Mouse (Mus musculus) hindbrain, embryonic 10.5 days (tissue): ENCODE data around the gene Slc39a7. TPM values are rescaled to one million over a fixed set of nuclear protein-coding genes. Genes with fewer than 3 reads are reported as not detected.
"Not testable (repeated sequence)": the region's sequence is repeated elsewhere in the genome, so short reads cannot be mapped to it uniquely, and the experiment has no call there.

Source experiments
- DNase-seq: peaks from one replicate; pipeline ENCODE4 v3.0.0-alpha.2; 2017; ENCODE audit warnings: low spot score
- H3K27ac ChIP-seq: fragments of 300-500 bp; sonication (generic); 2 replicates; pipeline ENCODE4 v1.5.1; 2016; ENCODE audit warnings: mild to moderate bottlenecking, moderate library complexity
- H3K27me3 ChIP-seq: fragments of 300-500 bp; sonication (generic); 2 replicates; pipeline ENCODE4 v1.6.1; 2016; ENCODE audit warnings: mild to moderate bottlenecking; ENCODE audit not compliant: poor library complexity, insufficient read depth, severe bottlenecking
- H3K36me3 ChIP-seq: fragments of 300-500 bp; sonication (generic); 2 replicates; pipeline ENCODE4 v1.6.1; 2016; ENCODE audit warnings: mild to moderate bottlenecking, moderate library complexity
- H3K4me1 ChIP-seq: fragments of 300-500 bp; sonication (generic); replicated peaks from 2 replicates; pipeline ENCODE4 v1.6.1; 2016; ENCODE audit warnings: mild to moderate bottlenecking
- H3K4me3 ChIP-seq: fragments of 300-500 bp; sonication (generic); 2 replicates; pipeline ENCODE4 v1.5.1; 2016; ENCODE audit warnings: mild to moderate bottlenecking, moderate library complexity
- H3K9me3 ChIP-seq: fragments of 300-500 bp; sonication (generic); 2 replicates; pipeline ENCODE4 v1.6.1; 2016; ENCODE audit warnings: mild to moderate bottlenecking, moderate library complexity
- WGBS: fragments of 180-500 bp; shearing (Covaris S2); methylation state at CpG from one replicate; pipeline ENCODE4 v1.1.7; 2016; 5-methylcytosine and 5-hydroxymethylcytosine counted together
- microRNA counts: library from miRNA; unstranded; fragments of <30 nt; microRNA quantifications from one replicate; lab custom pipeline; 2017
- polyA plus RNA-seq: library from polyadenylated mRNA; unstranded; fragments of >200 nt; fragmentation: Nextera tagmentation; extraction: Ambion mirVana; gene quantifications from 2 replicates; pipeline ENCODE4 v1.2.1, GENCODE M21; 2016

The Slc39a7 gene
- polyA plus RNA-seq, 1 experiment from 2014 or later, result 188 TPM

DNA sequence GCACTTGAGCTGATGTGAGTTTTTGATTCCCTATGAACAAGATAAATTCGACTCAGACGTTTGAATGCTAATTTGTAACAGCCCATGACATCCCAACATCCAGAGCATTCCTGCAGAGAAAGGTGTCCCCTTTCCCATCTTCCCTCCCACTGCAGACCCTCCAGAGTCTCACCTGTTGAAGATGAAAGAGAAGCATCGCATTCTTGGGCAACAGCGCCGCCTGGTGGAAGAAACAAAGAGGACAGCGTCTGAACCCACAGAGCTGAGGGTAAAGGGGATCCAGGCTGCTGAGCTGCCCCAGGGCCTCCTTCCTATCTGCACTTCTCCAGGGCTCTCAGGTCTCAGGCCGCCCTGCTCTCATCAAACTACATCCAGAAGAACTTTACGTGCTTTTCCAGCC, 49.3 kb downstream of the Slc39a7 start:
- H3K4me3 ChIP-seq, result peak overlapping the region; percentile 61
- H3K4me1 ChIP-seq, result peaks cover 29% of the 10 kb centered on the region
- 11% methylated on average over 8 of the region's 8 CpGs for WGBS
- H3K36me3 ChIP-seq, H3K27ac ChIP-seq, H3K9me3 ChIP-seq: not testable (repeated sequence)
- peaks cover 37% of the 10 kb centered on the region for H3K27me3 ChIP-seq
- DNase-seq, result peak; percentile 58

DNA sequence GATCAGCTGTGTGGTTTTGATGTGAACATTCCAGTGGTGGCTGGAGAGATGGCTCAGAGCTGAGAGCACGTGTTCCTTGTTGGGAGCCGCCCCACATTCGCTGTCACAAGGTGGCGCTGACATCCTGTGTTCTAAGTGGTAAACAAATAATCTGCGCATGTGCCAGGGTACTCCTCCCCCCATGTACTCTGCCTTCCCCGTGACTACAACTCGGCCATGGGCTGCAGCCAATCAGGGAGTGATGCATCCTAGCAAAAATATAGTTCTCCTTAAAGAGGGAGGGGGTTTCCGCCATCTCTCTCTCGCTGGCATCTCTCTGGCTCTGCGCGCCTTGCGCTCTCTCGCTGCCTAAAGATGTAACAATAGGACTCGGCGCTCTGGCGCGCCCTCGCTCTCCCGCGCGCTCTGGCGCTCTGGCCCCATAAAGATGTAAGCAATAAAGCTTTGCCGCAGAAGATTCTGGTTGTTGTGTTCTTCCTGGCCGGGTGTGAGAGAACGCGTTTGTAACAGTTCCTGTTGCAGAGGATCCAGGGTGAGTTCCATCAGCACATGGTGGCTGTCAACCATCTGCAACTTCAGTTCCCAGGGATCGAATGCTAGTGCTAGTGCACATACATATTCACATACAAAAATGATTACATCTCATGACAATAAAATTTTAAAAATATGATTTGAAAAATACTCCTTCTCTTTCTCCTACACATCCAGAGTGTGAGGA, 50.1 kb downstream of the Slc39a7 start:
- WGBS, result 1% methylated on average over 27 of the region's 27 CpGs
- H3K27me3 ChIP-seq, result peaks cover 45% of the 10 kb centered on the region

DNA sequence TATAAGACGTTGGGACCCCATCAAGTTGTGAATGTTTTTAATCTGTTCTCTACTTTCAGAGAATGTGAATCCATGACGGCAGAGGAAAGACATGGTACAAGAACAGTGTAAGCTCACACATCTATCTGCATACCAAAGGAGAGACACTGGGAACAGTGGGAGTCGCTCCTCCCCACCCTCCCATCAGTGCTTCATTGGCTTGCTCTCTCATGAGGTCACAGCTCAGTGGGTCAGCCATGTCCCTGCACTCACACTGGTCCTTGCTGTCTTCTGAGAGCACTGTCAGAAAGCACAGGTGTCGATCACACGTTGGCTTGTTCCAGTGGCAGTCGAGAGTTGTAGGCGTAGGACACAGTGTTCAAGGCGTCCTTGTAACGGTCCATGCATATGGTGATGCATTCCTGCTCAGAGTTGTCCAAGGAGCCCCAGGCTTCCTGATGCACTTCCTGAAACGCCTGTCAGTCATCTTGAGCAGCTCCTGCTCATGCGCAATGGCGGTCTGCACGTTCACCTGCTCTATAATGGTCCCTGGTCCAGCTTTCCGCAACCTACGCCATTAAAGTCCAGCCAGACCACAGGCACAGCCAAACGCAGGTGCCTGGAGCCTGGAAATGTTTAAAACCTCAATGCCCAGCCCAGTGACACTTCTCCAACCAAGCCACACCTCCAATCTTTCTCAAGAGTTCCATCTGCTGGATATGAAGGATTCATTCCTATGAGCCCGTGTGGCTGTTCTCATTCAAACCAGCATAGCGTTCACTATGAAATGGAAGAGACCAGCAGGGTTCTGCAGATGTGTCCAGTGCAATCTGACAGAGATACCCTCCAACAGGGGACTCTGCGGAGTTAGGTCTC, 51.1 kb downstream of the Slc39a7 start:
- Histone ChIP-seq H3K27me3 (peaks cover 53% of the 10 kb centered on the region), H3K9me3 (no peaks in the 10 kb centered on the region), H3K4me3 (peak overlapping the region; percentile 61), H3K36me3 (no peaks in the 10 kb centered on the region), H3K4me1 (peaks cover 29% of the 10 kb centered on the region), H3K27ac (peak overlapping the region; percentile 62; the same call in 1 of the 2 replicates)
- WGBS, result 80% methylated on average over 19 of the region's 19 CpGs
- DNase-seq, result no peak

More for the DNA sequence above, 50.1 kb downstream of the Slc39a7 start:
- Histone ChIP-seq H3K4me1 (peaks cover 29% of the 10 kb centered on the region), H3K27ac (peak overlapping the region; percentile 91), H3K4me3 (peak overlapping the region; percentile 61)
- H3K9me3 ChIP-seq, H3K36me3 ChIP-seq: not testable (repeated sequence)
- DNase-seq, result peak; percentile 92

DNA sequence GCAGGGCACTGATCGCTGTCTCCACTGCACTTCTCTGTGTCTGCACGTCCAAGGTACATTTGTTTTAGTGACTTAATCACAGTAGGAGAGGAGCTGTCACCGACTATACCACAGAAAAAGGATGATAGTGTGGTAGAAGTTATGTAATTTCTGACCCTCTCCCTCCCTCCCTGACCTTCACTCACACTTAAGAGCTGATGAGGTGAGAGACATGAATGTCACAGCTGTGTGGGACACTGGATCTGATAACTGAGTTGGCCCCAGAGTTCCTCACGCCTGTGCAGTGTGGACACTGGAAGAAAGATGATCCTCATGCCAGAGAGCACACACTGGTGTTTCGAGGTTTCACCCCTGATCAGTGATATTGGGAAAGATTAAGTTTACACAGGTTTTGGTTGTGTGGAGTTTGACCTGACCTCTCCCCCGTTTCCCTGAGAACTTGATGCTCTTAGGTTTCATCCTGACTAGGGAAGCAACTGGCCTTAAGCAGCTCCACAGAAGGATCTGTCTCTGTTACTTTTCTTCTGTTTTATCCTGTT, 51.9 kb downstream of the Slc39a7 start:
- H3K27ac ChIP-seq, result no peak overlapping the region
- no peak overlapping the region for H3K4me3 ChIP-seq
- H3K36me3 ChIP-seq, result no peaks in the 10 kb centered on the region
- no peaks in the 10 kb centered on the region for H3K9me3 ChIP-seq
- WGBS, result 79% methylated on average over 6 of the region's 6 CpGs
- peaks cover 58% of the 10 kb centered on the region for H3K27me3 ChIP-seq
- H3K4me1 ChIP-seq, result peaks cover 29% of the 10 kb centered on the region
- DNase-seq, result no peak

DNA sequence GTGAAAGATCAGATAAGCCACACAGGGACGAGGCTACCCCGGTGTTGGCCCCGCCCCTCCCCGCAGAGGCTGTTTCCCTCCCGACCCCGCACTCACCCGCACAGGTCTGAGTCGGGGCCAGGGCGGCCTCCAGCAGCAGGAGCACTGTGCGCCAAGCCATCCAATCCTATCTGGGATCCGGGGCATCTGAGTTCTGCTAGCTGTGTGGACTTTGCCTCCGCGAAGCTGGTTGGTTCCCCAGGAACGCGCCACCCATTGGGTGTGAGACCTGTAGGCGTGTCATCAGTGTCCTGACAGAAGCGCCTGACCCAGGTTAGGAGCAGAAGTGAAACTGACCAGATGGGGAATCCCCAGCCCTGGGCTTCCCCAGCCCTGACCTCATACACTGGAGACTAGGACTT, 52.9 kb downstream of the Slc39a7 start:
- H3K4me3 ChIP-seq, result peak overlapping the region; percentile 54
- H3K27ac ChIP-seq, result peak overlapping the region; percentile 29; the same call in 1 of the 2 replicates
- H3K9me3 ChIP-seq, result no peaks in the 10 kb centered on the region
- DNase-seq, result peak; percentile 40
- no peaks in the 10 kb centered on the region for H3K36me3 ChIP-seq
- H3K27me3 ChIP-seq, result peaks cover 58% of the 10 kb centered on the region
- 1% methylated on average over 17 of the region's 17 CpGs for whole genome bisulfite sequencing
- H3K4me1 ChIP-seq, result peaks cover 29% of the 10 kb centered on the region

MicroRNAs within 50 kb of the gene (microRNA counts, 519-probe panel; counts per million panel counts)
- 1,255 counts per million, percentile 77 among the panel's probes with 10 or more counts for microRNA mmu-miR-219 (lab: Ali Mortazavi, UCI)

Other genes starting within 250 kb of the Slc39a7 start
- 23.4 and 25.9 TPM in 2 replicates for gene Angptl4, start 249.9 kb downstream of the Slc39a7 start, polyA plus RNA-seq
- gene Kank3, start 221.2 kb downstream of the Slc39a7 start, polyA plus RNA-seq, result 26.2 and 28.5 TPM in 2 replicates
- gene Rps28, start 207.1 kb downstream of the Slc39a7 start, polyA plus RNA-seq, result 712 and 835 TPM in 2 replicates
- 517 and 544 TPM in 2 replicates for gene Ndufa7, start 207.1 kb downstream of the Slc39a7 start, polyA plus RNA-seq
- gene Cd320, start 188.6 kb downstream of the Slc39a7 start, polyA plus RNA-seq, result 87.7 and 91.8 TPM in 2 replicates
- gene Gm7029, start 157.8 kb downstream of the Slc39a7 start, polyA plus RNA-seq, result not detected in 2 replicates
- gene Kifc1, start 141.0 kb downstream of the Slc39a7 start, polyA plus RNA-seq, result 6.3 and 7.1 TPM in 2 replicates
- 0.34 and 0.41 TPM in 2 replicates for gene Platr17, start 126.5 kb downstream of the Slc39a7 start, polyA plus RNA-seq
- gene Daxx, start 122.3 kb downstream of the Slc39a7 start, polyA plus RNA-seq, result 73.1 and 82.8 TPM in 2 replicates
- 14.5 and 17.2 TPM in 2 replicates for gene Tapbp, start 115.8 kb downstream of the Slc39a7 start, polyA plus RNA-seq
- 23.0 and 24.0 TPM in 2 replicates for gene Zbtb22, start 115.8 kb downstream of the Slc39a7 start, polyA plus RNA-seq
- 45.2 and 55.7 TPM in 2 replicates for gene Rgl2, start 102.1 kb downstream of the Slc39a7 start, polyA plus RNA-seq
- 228 TPM in 2 replicates for gene Pfdn6, start 91.3 kb downstream of the Slc39a7 start, polyA plus RNA-seq
- 47.0 and 51.8 TPM in 2 replicates for gene Wdr46, start 91.0 kb downstream of the Slc39a7 start, polyA plus RNA-seq
- gene B3galt4, start 80.2 kb downstream of the Slc39a7 start, polyA plus RNA-seq, result 4.3 and 6.5 TPM in 2 replicates
- gene Vps52, start 75.9 kb downstream of the Slc39a7 start, polyA plus RNA-seq, result 55.0 and 63.9 TPM in 2 replicates
- gene Rps18, start 75.7 kb downstream of the Slc39a7 start, polyA plus RNA-seq, result 1,286 and 1,579 TPM in 2 replicates
- gene H2-K1, start 31.3 kb downstream of the Slc39a7 start, polyA plus RNA-seq, result 27.1 and 30.9 TPM in 2 replicates
- 12.3 and 17.3 TPM in 2 replicates for gene Ring1, start 7.0 kb downstream of the Slc39a7 start, polyA plus RNA-seq
- gene H2-Ke6, start 3.6 kb downstream of the Slc39a7 start, polyA plus RNA-seq, result 65.5 and 73.0 TPM in 2 replicates
- 49.1 and 56.4 TPM in 2 replicates for gene Rxrb, start 130 bp upstream of the Slc39a7 start, polyA plus RNA-seq
- gene Col11a2, start 7.8 kb upstream of the Slc39a7 start, polyA plus RNA-seq, result 0.99 and 1.7 TPM in 2 replicates
- gene H2-Oa, start 60.7 kb upstream of the Slc39a7 start, polyA plus RNA-seq, result 0.80 and 0.82 TPM in 2 replicates
- gene H2-DMa, start 87.9 kb upstream of the Slc39a7 start, polyA plus RNA-seq, result 5.8 and 7.7 TPM in 2 replicates
- 131 and 135 TPM in 2 replicates for gene Brd2, start 91.0 kb upstream of the Slc39a7 start, polyA plus RNA-seq
- gene H2-DMb2, start 111.6 kb upstream of the Slc39a7 start, polyA plus RNA-seq, result 0.11 and 0.24 TPM in 2 replicates
- 0.30 and 0.98 TPM in 2 replicates for gene H2-DMb1, start 121.4 kb upstream of the Slc39a7 start, polyA plus RNA-seq
- 1.7 TPM in 2 replicates for gene Tap1, start 155.9 kb upstream of the Slc39a7 start, polyA plus RNA-seq
- 0.66 and 0.97 TPM in 2 replicates for gene Psmb9, start 156.1 kb upstream of the Slc39a7 start, polyA plus RNA-seq
- gene Psmb8, start 166.0 kb upstream of the Slc39a7 start, polyA plus RNA-seq, result 1.2 and 1.8 TPM in 2 replicates
- gene Tap2, start 171.8 kb upstream of the Slc39a7 start, polyA plus RNA-seq, result 0.27 and 1.4 TPM in 2 replicates
- 0.24 TPM in 1 of 2 replicates, not detected in the other for gene H2-Ob, start 207.2 kb upstream of the Slc39a7 start, polyA plus RNA-seq
- gene H2-Ab1, start 226.0 kb upstream of the Slc39a7 start, polyA plus RNA-seq, result 4.7 and 5.3 TPM in 2 replicates